Mouse (Mus musculus): ENCODE results near the gene Gm11060. TPM values are rescaled to one million over a fixed set of nuclear protein-coding genes. Genes with fewer than 3 reads are reported as not detected.

The Gm11060 gene
- not detected for polyA plus RNA-seq (2017; shearing (Covaris generic))

GRCm38 (mm10) chr2:105091718-105092117 lies at the start of gene Gm11060:
Gene Gm11060, plus strand, starts transcription at chr2:105092018.

GRCm38 (mm10) chr2:105126279-105126678 lies 34.5 kb downstream of the Gm11060 start, which contains the start of gene Wt1:
Gene Wt1, plus strand, starts transcription at chr2:105126529.

Other genes starting within 250 kb of the Gm11060 start
- gene Prrg4, start 242.1 kb upstream of the Gm11060 start, polyA plus RNA-seq (2017; shearing (Covaris generic)): 6.5 TPM
- gene Ccdc73, start 224.2 kb upstream of the Gm11060 start, polyA plus RNA-seq (2017; shearing (Covaris generic)): 0.26 TPM
- 214 TPM for gene Eif3m, start 74.9 kb upstream of the Gm11060 start, polyA plus RNA-seq (2017; shearing (Covaris generic))
- not detected for gene Wt1, start 34.5 kb downstream of the Gm11060 start, polyA plus RNA-seq (2017; shearing (Covaris generic))
- 0.57 TPM for gene Them7, start 132.3 kb downstream of the Gm11060 start, polyA plus RNA-seq (2017; shearing (Covaris generic))

All from effector memory CD4-positive, alpha-beta T cell, adult 7 months (primary cell).